Comparison of ENCODE assay signal across 16 mouse cellular contexts in genomic region chr11:76639269-76639985, GRCm38 (mm10). TPM values are rescaled to one million over a fixed set of nuclear protein-coding genes. Genes with fewer than 3 reads are reported as not detected.
A peak's percentile ranks its signal among the peaks of the same experiment; 100 is the strongest.
DNase-seq lines count a peak whose midpoint lies in the region; TF ChIP-seq lines count a peak whose summit lies in the region.
"Had no signal": no experiment of that assay in that cellular context is flagged by ENCODE, and none has a peak within 500 bp of the region (broad histone marks: within the 10 kb centered on the region; RNA-seq: fewer than 3 reads in every experiment).

No protein-coding gene starts in this region.

- TF ChIP-seq CTCF in layer of hippocampus, adult 2 months (conservative IDR thresholded peaks at IDR 0.05), result no peak

- H3K4me3 ChIP-seq in layer of hippocampus, adult 2 months, result no peak overlapping the region
- H3K4me3 ChIP-seq: heart, adult 2 months; liver, embryonic 13.5 days; midbrain, embryonic 15.5 days had no signal

- H3K27ac ChIP-seq in layer of hippocampus, adult 2 months, result peak overlapping the region; percentile 58
- H3K27ac ChIP-seq: heart, adult 2 months; liver, embryonic 13.5 days; midbrain, embryonic 15.5 days; stomach, postnatal 0 days had no signal

- peak; percentile 32 to 34 for DNase-seq in layer of hippocampus, adult 2 months (ENCODE audit: low spot score in 2 of 2)
- DNase-seq in layer of hippocampus, adult 11-12 months (ENCODE audit: low spot score), result no peak
- peak; percentile 38 for DNase-seq in right cerebral cortex, postnatal 4 days
- DNase-seq in right cerebral cortex, postnatal 36 days (ENCODE audit: low spot score in 2 of 2), result no peak
- peak; percentile 79 to 81 for DNase-seq in cerebellum, postnatal 10 days
- DNase-seq in ovary, postnatal 14 days (ENCODE audit: low spot score), result no peak
- no peak for DNase-seq in gastrocnemius, postnatal 4 days (ENCODE audit: low spot score in 2 of 2)
- DNase-seq: heart, adult 2 months; kidney, adult 18-20 months; liver, embryonic 13.5 days; lung, postnatal 36 days; spleen, adult 18-20 months; thymus, postnatal 4 days had no signal

RNA-seq across cellular contexts. Expression of gene Abr, which starts 17.3 kb away (rescaled TPM):
- total RNA-seq in layer of hippocampus, adult 2 months (2021), result 100 to 1,000 TPM; 528 to 537 TPM
- total RNA-seq in gastrocnemius, postnatal 4 days (2021), result 10 to 100 TPM; 32.4 to 37.8 TPM

RNA-seq across cellular contexts. Expression of gene Bhlha9, which starts 32.8 kb away (rescaled TPM):
- 1 to 10 TPM; 3.4 to 5.3 TPM for total RNA-seq in layer of hippocampus, adult 2 months (2021)
- not detected for total RNA-seq in gastrocnemius, postnatal 4 days (2021)
- total RNA-seq: heart, adult 2 months; heart, postnatal 25 days had no signal

RNA-seq across cellular contexts. Expression of gene Trarg1, which starts 40.2 kb away (rescaled TPM):
- total RNA-seq in layer of hippocampus, adult 2 months (2021), result under 1 TPM; 0.42 to 0.54 TPM
- 1 to 10 TPM; 3.3 to 8.7 TPM for total RNA-seq in gastrocnemius, postnatal 4 days (2021)

Comparison
In these comparisons a context has a peak if more than half of its experiments do, and no peak if none do; other contexts are left out.
1. DNase-seq: peak in layer of hippocampus, adult 2 months (2 of 2), right cerebral cortex, postnatal 4 days (single experiment) and cerebellum, postnatal 10 days (2 of 2); none in layer of hippocampus, adult 11-12 months (single experiment), right cerebral cortex, postnatal 36 days (0 of 2), ovary, postnatal 14 days (single experiment) and gastrocnemius, postnatal 4 days (0 of 2).
2. RNA of gene Abr, which starts 17.3 kb away (total RNA-seq): 528 to 537 TPM in layer of hippocampus, adult 2 months; 32.4 to 37.8 TPM in gastrocnemius, postnatal 4 days; every median in the first group is over 10 times any median in the second.
3. RNA of gene Bhlha9, which starts 32.8 kb away (total RNA-seq): 3.4 to 5.3 TPM in layer of hippocampus, adult 2 months; not detected in gastrocnemius, postnatal 4 days; every median in the first group is over 4 times any median in the second.